Mouse (Mus musculus): ENCODE results near the gene Gab2. TPM values are rescaled to one million over a fixed set of nuclear protein-coding genes. Genes with fewer than 3 reads are reported as not detected.

Gene Gab2
- total RNA-seq, 2 experiments from 2014 or later: 16.6 to 17.3 TPM

GRCm38 (mm10) chr7:97355068-97355841, 273.9 kb downstream of the Gab2 start:
- intact Hi-C loops (cut with DNase I): no loop called here
- DNase-seq (ENCODE audit: low spot score in 2 of 2): peak in 1 of 2 experiments; percentile 53

GRCm38 (mm10) chr7:97356253-97356652, 274.9 kb downstream of the Gab2 start:
- intact Hi-C loops (cut with DNase I): no loop called here
- no peak for DNase-seq (ENCODE audit: low spot score in 2 of 2)

DNA sequence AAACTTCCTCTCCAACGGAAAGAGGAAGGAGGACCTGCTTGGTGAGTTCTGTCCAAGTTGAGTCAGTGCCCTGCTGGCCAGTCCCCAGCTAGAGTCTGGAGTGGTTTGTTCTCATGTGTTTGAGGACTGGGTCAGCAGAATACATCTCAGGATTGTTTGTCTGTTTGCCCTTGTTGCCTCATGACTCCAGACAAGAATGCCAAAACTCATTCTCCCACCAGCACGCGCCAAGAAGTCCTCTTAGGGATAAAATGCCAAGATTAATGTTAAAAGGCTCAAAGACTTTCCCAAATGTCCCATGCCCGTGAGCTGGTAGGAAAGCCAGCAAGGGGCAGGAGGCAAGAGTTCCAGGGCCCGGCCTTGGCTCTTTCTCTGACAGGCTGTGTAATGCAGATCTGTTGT, 275.5 kb downstream of the Gab2 start:
- intact Hi-C loops (cut with DNase I): no loop called here

GRCm38 (mm10) chr7:97357840-97358239, 276.5 kb downstream of the Gab2 start:
- DNase-seq (ENCODE audit: low spot score in 2 of 2): no peak
- intact Hi-C loops (cut with DNase I): no loop called here

More for the DNA sequence above, 275.5 kb downstream of the Gab2 start:
- DNase-seq (ENCODE audit: low spot score in 2 of 2): peak in 1 of 2 experiments; percentile 36

- intact Hi-C loops (cut with DNase I): no loop called here
- DNase-seq (ENCODE audit: low spot score in 2 of 2): no peak
These were observed 277.0 kb downstream of the Gab2 start for GRCm38 (mm10) chr7:97358347-97358746.

Other genes with a start within 250 kb of the Gab2 start
- 10 to 100 TPM; 16.4 to 18.3 TPM for gene Nars2, start 130.1 kb upstream of the Gab2 start, total RNA-seq (2021)

Data from left cerebral cortex, postnatal 14 days (tissue).